Mouse (Mus musculus) regulatory T cell (primary cell): ENCODE results near the gene Krt33a.

ENCODE experiments used
- in situ Hi-C: fragments of 300-600 bp; cut with MboI, MseI; formaldehyde crosslinking; loops from one replicate; pipeline ENCODE4 v1.15.1; 2025; ENCODE audit warnings: high pct_unique_total_duplicates

Gene Krt33a

GRCm38 (mm10) chr11:100016112-100016511 lies at the start of gene Krt33a:
Krt33a (minus strand) TSS chr11:100016212.
- in situ Hi-C loops, result loop anchor here (5.0 kb wide), 1 partner anchor 36 kb away; the partner anchor contains the start of gene Krt31

- in situ Hi-C loops, result no loop called here
Observed at GRCm38 (mm10) chr11:100058875-100059274, 42.9 kb upstream of the Krt33a start.

- in situ Hi-C loops, result no loop called here
Observed at GRCm38 (mm10) chr11:100055686-100056655, 40.0 kb upstream of the Krt33a start.

GRCm38 (mm10) chr11:100050451-100050850 lies 34.4 kb upstream of the Krt33a start, which contains the start of gene Krt31:
Krt31 (minus strand) TSS chr11:100050551.
- in situ Hi-C loops, result loop anchor here (5.0 kb wide), 1 partner anchor 33 kb away; the partner anchor contains the start of gene Krt33a

- in situ Hi-C loops, result no loop called here
Observed at GRCm38 (mm10) chr11:100047193-100047592, 31.2 kb upstream of the Krt33a start.

GRCm38 (mm10) chr11:100046303-100046866 lies 30.4 kb upstream of the Krt33a start:
- in situ Hi-C loops, result no loop called here

DNA sequence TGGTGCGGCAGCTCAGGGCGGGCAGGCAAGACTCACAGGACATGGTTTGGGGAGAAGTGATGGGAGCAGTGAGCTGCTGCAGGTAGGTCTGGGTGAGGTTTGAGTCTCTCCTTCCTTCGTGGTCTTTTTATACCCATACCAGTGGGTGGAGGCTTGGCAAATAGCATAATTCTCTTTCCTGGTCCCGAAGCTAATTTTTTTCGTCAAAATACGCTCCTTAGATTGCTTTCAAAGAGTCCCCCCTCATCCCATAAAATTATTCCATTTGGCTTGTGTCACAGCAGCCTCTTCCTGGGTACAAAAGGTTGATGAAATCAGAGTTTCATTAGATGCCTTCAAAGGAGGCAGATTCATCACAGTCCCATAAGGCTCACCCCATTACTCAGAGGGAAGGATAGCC lies 25.4 kb upstream of the Krt33a start, which contains the start of gene Krt34:
TSS of gene Krt34 (minus strand) at position 101 of the 400 bp plus-strand sequence.
- in situ Hi-C loops, result no loop called here

DNA sequence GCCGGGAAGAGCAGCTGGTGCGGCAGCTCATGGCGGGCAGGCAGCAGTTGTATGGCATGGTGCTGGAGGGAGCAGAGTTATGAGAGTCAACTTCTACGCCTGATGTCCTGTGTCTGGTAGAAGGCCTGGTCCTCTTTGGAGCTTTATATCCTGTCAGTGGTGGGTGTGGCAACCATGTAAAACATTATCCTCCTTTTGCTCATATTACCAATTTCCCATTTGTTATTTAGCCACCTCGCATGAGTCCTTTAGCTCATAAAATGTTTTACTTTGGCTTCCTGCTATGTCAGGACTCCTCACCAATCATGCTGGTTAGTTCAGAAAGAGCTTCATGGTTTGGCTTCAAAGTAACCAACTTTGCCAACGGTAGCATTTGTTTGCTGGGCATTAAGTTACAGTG lies 13.8 kb upstream of the Krt33a start, which contains the start of gene Krt33b:
TSS of gene Krt33b (minus strand) at position 101 of the 400 bp plus-strand sequence.
- in situ Hi-C loops, result no loop called here

- in situ Hi-C loops, result no loop called here
Observed at GRCm38 (mm10) chr11:100021438-100021837, 5.4 kb upstream of the Krt33a start.

DNA sequence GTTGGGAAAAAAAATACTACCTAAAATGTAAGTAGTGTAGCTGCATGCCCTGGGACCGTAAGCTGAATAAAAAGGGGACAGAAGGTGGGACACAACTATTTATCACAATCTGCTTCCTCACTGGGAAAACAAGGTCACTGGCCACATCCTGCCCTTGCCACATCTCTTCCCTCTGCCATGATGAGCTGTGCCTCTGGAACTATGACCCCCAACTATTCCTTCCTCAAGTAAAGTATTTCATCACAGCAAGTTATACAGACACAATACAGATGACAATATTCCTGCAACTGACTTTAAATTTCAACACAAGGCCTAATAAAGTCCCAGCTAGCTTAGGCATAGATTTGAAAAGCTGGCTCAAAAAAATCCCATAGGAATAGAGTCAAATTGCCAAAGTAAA lies 3.5 kb upstream of the Krt33a start:
- in situ Hi-C loops, result loop anchor here (5.0 kb wide), 1 partner anchor 33 kb away; the partner anchor contains the start of gene Krt31

- in situ Hi-C loops, result no loop called here
Observed at GRCm38 (mm10) chr11:100013691-100014171, 2.3 kb downstream of the Krt33a start.

- in situ Hi-C loops, result no loop called here
Observed at GRCm38 (mm10) chr11:100010682-100011081, 5.3 kb downstream of the Krt33a start.

DNA sequence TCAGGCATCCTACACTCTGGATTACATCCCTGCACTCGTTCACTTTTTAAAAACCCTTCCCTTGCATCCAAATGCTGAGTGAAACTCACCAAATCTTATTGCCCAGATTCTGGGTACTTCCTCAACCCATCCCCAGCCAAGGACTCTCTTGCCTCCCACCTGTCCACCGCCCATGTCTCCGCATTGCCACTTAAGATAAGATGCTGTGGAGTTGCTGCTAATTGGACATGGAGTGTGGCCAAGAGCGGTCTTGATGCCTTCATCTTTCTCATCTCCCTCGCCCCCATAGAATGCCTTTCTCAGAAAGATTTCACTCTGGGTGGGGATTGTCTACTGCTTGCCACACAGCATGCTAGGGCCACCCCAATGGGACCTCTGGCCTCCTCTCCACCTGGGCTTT lies 7.7 kb downstream of the Krt33a start:
- in situ Hi-C loops, result loop anchor here (10.0 kb wide), 1 partner anchor 544 kb away; no protein-coding TSS in a partner anchor

DNA sequence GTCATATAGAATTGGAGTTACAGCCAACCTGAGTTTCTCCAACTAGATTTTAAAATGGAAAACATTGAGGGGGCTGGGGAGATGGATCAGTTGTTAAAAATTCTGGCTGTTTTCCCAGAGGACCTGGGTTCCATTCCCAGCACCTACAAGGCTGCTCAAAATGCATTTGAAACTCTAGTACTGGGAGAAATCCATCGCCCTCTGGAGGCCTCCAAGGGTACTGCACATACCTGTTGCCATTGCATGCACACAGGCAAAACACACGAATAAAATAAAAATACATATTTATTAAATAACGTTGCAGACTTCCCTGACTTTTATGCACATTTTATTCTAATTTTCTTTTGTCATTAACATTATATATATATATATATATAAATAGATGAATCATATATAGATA lies 9.4 kb downstream of the Krt33a start:
- in situ Hi-C loops, result loop anchor here (10.0 kb wide), 1 partner anchor 542 kb away; no protein-coding TSS in a partner anchor

- in situ Hi-C loops, result loop anchor here (10.0 kb wide), 1 partner anchor 541 kb away; no protein-coding TSS in a partner anchor
Observed at GRCm38 (mm10) chr11:100005905-100006304, 10.1 kb downstream of the Krt33a start.

- in situ Hi-C loops, result loop anchor here (10.0 kb wide), 1 partner anchor 540 kb away; no protein-coding TSS in a partner anchor
Observed at GRCm38 (mm10) chr11:100004846-100005245, 11.2 kb downstream of the Krt33a start.

- in situ Hi-C loops, result no loop called here
Observed at GRCm38 (mm10) chr11:99999091-99999490, 16.9 kb downstream of the Krt33a start.

DNA sequence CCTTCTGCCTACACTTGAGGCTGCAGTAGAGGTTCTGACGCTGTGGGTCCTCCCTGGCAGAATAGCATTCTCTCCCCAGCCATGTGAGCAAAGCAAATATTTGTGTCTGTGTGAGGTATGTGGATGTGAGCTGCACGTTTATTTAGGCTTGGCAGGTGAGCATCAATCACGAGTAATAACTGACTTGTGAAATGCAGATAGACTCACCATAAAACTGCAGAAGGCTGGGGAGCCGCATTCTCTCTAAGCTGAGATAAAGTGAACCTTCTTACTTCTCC lies 21.7 kb downstream of the Krt33a start:
- in situ Hi-C loops, result no loop called here

DNA sequence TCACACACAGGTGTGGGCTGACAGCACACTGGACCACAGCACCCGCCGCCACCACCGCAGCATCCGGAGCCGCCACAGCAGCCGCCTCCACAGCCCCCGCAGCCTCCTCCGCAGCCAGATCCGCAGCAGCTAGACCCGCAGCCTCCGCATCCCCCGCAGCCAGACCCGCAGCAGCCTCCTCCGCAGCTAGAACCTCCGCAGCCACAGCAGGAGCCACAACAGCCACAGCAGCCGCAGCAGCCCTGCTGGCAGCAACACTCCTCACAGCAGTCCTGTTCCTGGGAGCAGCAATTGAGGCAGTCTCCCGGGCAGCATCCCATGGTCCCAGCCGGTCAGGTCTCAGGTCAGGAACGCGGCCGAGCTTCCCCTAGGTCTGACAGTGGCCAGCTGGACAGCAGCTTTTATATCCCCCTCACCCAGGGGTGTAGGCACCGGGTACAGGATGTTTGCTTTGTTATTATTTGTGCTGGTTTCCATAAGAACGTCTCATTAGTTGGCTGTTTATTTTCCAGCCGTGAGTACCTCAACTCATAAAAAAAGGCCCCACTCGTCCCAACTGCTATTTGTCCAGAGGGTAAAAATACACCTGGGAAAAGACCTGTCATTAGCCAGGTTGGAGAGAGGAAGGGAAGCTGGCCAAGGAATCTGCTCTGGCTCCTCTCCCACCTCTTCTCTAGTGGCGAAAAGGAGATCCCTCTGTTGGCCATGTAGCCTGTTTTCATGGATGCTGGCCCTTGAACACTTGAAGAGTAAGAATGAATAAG lies 22.2 kb downstream of the Krt33a start, which contains the start of gene Krtap17-1:
TSS of gene Krtap17-1 (minus strand) at position 375 of the 764 bp plus-strand sequence.
- in situ Hi-C loops, result no loop called here

DNA sequence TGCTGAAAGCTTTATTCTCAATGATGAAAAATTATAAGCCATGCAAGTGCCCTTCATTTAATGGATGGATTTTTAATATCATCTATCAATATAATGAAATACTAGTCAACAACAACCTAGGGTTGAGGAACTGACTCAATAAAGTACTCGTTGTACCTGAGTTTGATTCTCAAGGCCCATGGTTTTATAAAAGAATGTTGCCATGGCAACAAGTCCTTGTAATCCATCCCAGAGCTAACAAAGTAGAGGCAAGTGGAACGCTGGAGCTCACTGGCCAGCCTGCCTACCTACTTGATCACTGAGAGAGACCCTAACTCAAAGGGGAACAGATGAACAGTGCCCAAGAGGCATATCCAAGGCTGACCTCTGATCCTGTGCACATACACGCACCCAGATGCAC lies 25.4 kb downstream of the Krt33a start:
- in situ Hi-C loops, result no loop called here

DNA sequence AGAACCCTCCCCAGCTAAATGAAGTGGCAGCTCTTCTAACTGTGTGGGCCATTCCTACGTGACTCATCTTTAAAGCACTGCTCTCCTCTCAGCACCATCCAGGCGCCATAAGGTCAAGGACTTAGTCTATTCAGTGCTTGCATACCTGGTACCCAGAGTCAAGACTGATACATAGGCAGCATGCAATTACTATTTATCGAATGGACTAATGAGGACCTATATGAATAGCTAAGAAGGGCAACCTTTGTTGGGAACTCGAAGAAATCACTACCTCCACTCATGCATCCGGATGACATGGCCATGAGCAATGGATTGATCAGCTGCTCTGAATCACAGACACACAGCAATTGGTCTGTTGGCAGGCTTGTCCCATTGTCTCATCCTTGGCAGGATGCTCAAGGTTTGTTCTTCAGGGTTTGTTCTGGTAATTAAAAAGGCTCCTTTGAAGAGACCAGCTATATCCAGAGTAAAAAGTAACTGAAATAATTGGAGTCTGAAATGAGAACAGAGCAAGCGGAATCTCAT lies 26.1 kb downstream of the Krt33a start:
- in situ Hi-C loops, result no loop called here
